Mouse (Mus musculus): ENCODE results near the gene Ptbp2. TPM values are rescaled to one million over a fixed set of nuclear protein-coding genes. Genes with fewer than 3 reads are reported as not detected.
A peak's percentile ranks its signal among the peaks of the same experiment; 100 is the strongest.

Gene Ptbp2
- polyA plus RNA-seq, 1 experiment from 2014 or later, result 41.7 TPM

GRCm38 (mm10) chr3:119780876-119781275 is 3.4 kb downstream of the Ptbp2 start:
- Histone ChIP-seq H3K27me3 (ENCODE audit: insufficient read depth, low read length) (no peaks in the 10 kb centered on the region), H3K9me3 (replicated peaks; ENCODE audit: low read length) (no peaks in the 10 kb centered on the region), H3K4me3 (replicated peaks; ENCODE audit: low read depth, low read length) (0 out of 2 replicates have a peak overlapping the region, but pooled peaks have one; percentile 0), H3K4me1 (replicated peaks; ENCODE audit: insufficient read depth, low read length) (peaks cover 3% of the 10 kb centered on the region; the same call in 1 of the 2 replicates), H3K9ac (ENCODE audit: low read depth, low read length) (no peak overlapping the region), H3K36me3 (ENCODE audit: insufficient read depth, low read length) (no peaks in the 10 kb centered on the region), H3K27ac (no peak overlapping the region), H3K4me2 (ENCODE audit: low read length) (peak overlapping the region; percentile 35)
- ATAC-seq (replicated peaks; ENCODE audit: low FRiP score, low read depth) (no peak), DNase-seq (ENCODE audit: low spot score) (no peak)
- TF ChIP-seq CTCF (IDR thresholded peaks at IDR 0.05; ENCODE audit: low read depth), result no peak

- Histone ChIP-seq H3K4me1 (replicated peaks; ENCODE audit: insufficient read depth, low read length) (peaks cover 3% of the 10 kb centered on the region; the same call in 1 of the 2 replicates), H3K4me3 (replicated peaks; ENCODE audit: low read depth, low read length) (no peak overlapping the region), H3K4me2 (ENCODE audit: low read length) (no peak overlapping the region), H3K36me3 (ENCODE audit: insufficient read depth, low read length) (no peaks in the 10 kb centered on the region), H3K27ac (no peak overlapping the region), H3K27me3 (ENCODE audit: insufficient read depth, low read length) (no peaks in the 10 kb centered on the region), H3K9me3 (replicated peaks; ENCODE audit: low read length) (no peaks in the 10 kb centered on the region), H3K9ac (ENCODE audit: low read depth, low read length) (no peak overlapping the region)
- no peak for TF ChIP-seq CTCF (IDR thresholded peaks at IDR 0.05; ENCODE audit: low read depth)
- DNase-seq (ENCODE audit: low spot score), result no peak
- 91% methylated on average over 1 of the region's 1 CpGs for WGBS
- no peak for ATAC-seq (replicated peaks; ENCODE audit: low FRiP score, low read depth)
These were observed 5.0 kb downstream of the Ptbp2 start for GRCm38 (mm10) chr3:119779261-119779660.

- no peak for ATAC-seq (replicated peaks; ENCODE audit: low FRiP score, low read depth)
- TF ChIP-seq CTCF (IDR thresholded peaks at IDR 0.05; ENCODE audit: low read depth), result no peak
These were observed 5.8 kb downstream of the Ptbp2 start for GRCm38 (mm10) chr3:119778431-119778830.

GRCm38 (mm10) chr3:119776129-119776528 is 8.1 kb downstream of the Ptbp2 start:
- H3K27ac ChIP-seq, result no peak overlapping the region
- no peaks in the 10 kb centered on the region for H3K9me3 ChIP-seq (replicated peaks; ENCODE audit: low read length)
- H3K36me3 ChIP-seq (ENCODE audit: insufficient read depth, low read length), result no peaks in the 10 kb centered on the region
- TF ChIP-seq CTCF (IDR thresholded peaks at IDR 0.05; ENCODE audit: low read depth), result no peak
- DNase-seq (ENCODE audit: low spot score) (no peak), ATAC-seq (replicated peaks; ENCODE audit: low FRiP score, low read depth) (0 out of 2 replicates have a peak, but pooled peaks have one; percentile 52)
- no peaks in the 10 kb centered on the region for H3K27me3 ChIP-seq (ENCODE audit: insufficient read depth, low read length)
- H3K4me2 ChIP-seq (ENCODE audit: low read length), result no peak overlapping the region
- no peak overlapping the region for H3K4me3 ChIP-seq (replicated peaks; ENCODE audit: low read depth, low read length)
- no peak overlapping the region for H3K9ac ChIP-seq (ENCODE audit: low read depth, low read length)
- peaks cover 3% of the 10 kb centered on the region; the same call in 1 of the 2 replicates for H3K4me1 ChIP-seq (replicated peaks; ENCODE audit: insufficient read depth, low read length)
- WGBS, result 74% methylated on average over 5 of the region's 5 CpGs

More at GRCm38 (mm10) chr3:119778431-119778830, 5.8 kb downstream of the Ptbp2 start:
- no peak for DNase-seq (ENCODE audit: low spot score)
- Histone ChIP-seq H3K36me3 (ENCODE audit: insufficient read depth, low read length) (no peaks in the 10 kb centered on the region), H3K9ac (ENCODE audit: low read depth, low read length) (no peak overlapping the region), H3K27me3 (ENCODE audit: insufficient read depth, low read length) (no peaks in the 10 kb centered on the region), H3K9me3 (replicated peaks; ENCODE audit: low read length) (no peaks in the 10 kb centered on the region), H3K4me1 (replicated peaks; ENCODE audit: insufficient read depth, low read length) (peaks cover 3% of the 10 kb centered on the region; the same call in 1 of the 2 replicates), H3K4me2 (ENCODE audit: low read length) (no peak overlapping the region), H3K27ac (no peak overlapping the region), H3K4me3 (replicated peaks; ENCODE audit: low read depth, low read length) (no peak overlapping the region)
- 74% methylated on average over 2 of the region's 2 CpGs for WGBS

- Histone ChIP-seq H3K9me3 (replicated peaks; ENCODE audit: low read length) (no peaks in the 10 kb centered on the region), H3K27ac (no peak overlapping the region), H3K4me2 (ENCODE audit: low read length) (no peak overlapping the region), H3K36me3 (ENCODE audit: insufficient read depth, low read length) (no peaks in the 10 kb centered on the region), H3K4me1 (replicated peaks; ENCODE audit: insufficient read depth, low read length) (no peaks in the 10 kb centered on the region), H3K4me3 (replicated peaks; ENCODE audit: low read depth, low read length) (no peak overlapping the region), H3K27me3 (ENCODE audit: insufficient read depth, low read length) (no peaks in the 10 kb centered on the region), H3K9ac (ENCODE audit: low read depth, low read length) (no peak overlapping the region)
- no peak for TF ChIP-seq CTCF (IDR thresholded peaks at IDR 0.05; ENCODE audit: low read depth)
- no peak for ATAC-seq (replicated peaks; ENCODE audit: low FRiP score, low read depth)
- no peak for DNase-seq (ENCODE audit: low spot score)
- WGBS, result 65% methylated on average over 2 of the region's 2 CpGs
These were observed 11.5 kb downstream of the Ptbp2 start for GRCm38 (mm10) chr3:119772789-119773188.

GRCm38 (mm10) chr3:119763772-119764171 is 20.5 kb downstream of the Ptbp2 start:
- no peak for TF ChIP-seq CTCF (IDR thresholded peaks at IDR 0.05; ENCODE audit: low read depth)
- H3K9me3 ChIP-seq (replicated peaks; ENCODE audit: low read length), result no peaks in the 10 kb centered on the region
- no peaks in the 10 kb centered on the region for H3K4me1 ChIP-seq (replicated peaks; ENCODE audit: insufficient read depth, low read length)
- H3K4me3 ChIP-seq (replicated peaks; ENCODE audit: low read depth, low read length), result no peak overlapping the region
- H3K36me3 ChIP-seq (ENCODE audit: insufficient read depth, low read length), result 0 out of 2 replicates have a peak, but pooled peaks cover 4% of the 10 kb centered on the region
- H3K27me3 ChIP-seq (ENCODE audit: insufficient read depth, low read length), result no peaks in the 10 kb centered on the region
- no peak overlapping the region for H3K9ac ChIP-seq (ENCODE audit: low read depth, low read length)
- H3K27ac ChIP-seq, result no peak overlapping the region
- DNase-seq (ENCODE audit: low spot score) (no peak), ATAC-seq (replicated peaks; ENCODE audit: low FRiP score, low read depth) (no peak)
- WGBS, result 91% methylated on average over 2 of the region's 2 CpGs
- H3K4me2 ChIP-seq (ENCODE audit: low read length), result no peak overlapping the region

- TF ChIP-seq CTCF (IDR thresholded peaks at IDR 0.05; ENCODE audit: low read depth), result no peak
- Histone ChIP-seq H3K9me3 (replicated peaks; ENCODE audit: low read length) (no peaks in the 10 kb centered on the region), H3K9ac (ENCODE audit: low read depth, low read length) (no peak overlapping the region), H3K4me2 (ENCODE audit: low read length) (no peak overlapping the region), H3K4me3 (replicated peaks; ENCODE audit: low read depth, low read length) (no peak overlapping the region), H3K4me1 (replicated peaks; ENCODE audit: insufficient read depth, low read length) (no peaks in the 10 kb centered on the region), H3K27ac (no peak overlapping the region), H3K36me3 (ENCODE audit: insufficient read depth, low read length) (0 out of 2 replicates have a peak, but pooled peaks cover 4% of the 10 kb centered on the region), H3K27me3 (ENCODE audit: insufficient read depth, low read length) (no peaks in the 10 kb centered on the region)
- no peak for DNase-seq (ENCODE audit: low spot score)
- WGBS, result 92% methylated on average over 3 of the region's 3 CpGs
- no peak for ATAC-seq (replicated peaks; ENCODE audit: low FRiP score, low read depth)
These were observed 22.5 kb downstream of the Ptbp2 start for GRCm38 (mm10) chr3:119761732-119762131.
